Mouse (Mus musculus): ENCODE data around the gene Mfn1.
A peak's percentile ranks its signal among the peaks of the same experiment; 100 is the strongest.

Mfn1 gene

GRCm38 (mm10) chr3:32529303-32529898 lies at the start of gene Mfn1:
Mfn1 (plus strand) TSS chr3:32529465.
- peak; percentile 98 for DNase-seq (ENCODE audit: low read depth, low spot score)

- DNase-seq (ENCODE audit: low read depth, low spot score) = no peak
Measured at GRCm38 (mm10) chr3:32479961-32480360, 49.3 kb upstream of the Mfn1 start.

- no peak for DNase-seq (ENCODE audit: low read depth, low spot score)
Measured at GRCm38 (mm10) chr3:32483035-32483434, 46.2 kb upstream of the Mfn1 start.

GRCm38 (mm10) chr3:32486543-32486942 lies 42.7 kb upstream of the Mfn1 start:
- no peak for DNase-seq (ENCODE audit: low read depth, low spot score)

GRCm38 (mm10) chr3:32488172-32488571 lies 41.1 kb upstream of the Mfn1 start:
- no peak for DNase-seq (ENCODE audit: low read depth, low spot score)

- peak; percentile 28 for DNase-seq (ENCODE audit: low read depth, low spot score)
Measured at GRCm38 (mm10) chr3:32490076-32490927, 39.0 kb upstream of the Mfn1 start.

GRCm38 (mm10) chr3:32490928-32491315 lies 38.3 kb upstream of the Mfn1 start:
- no peak for DNase-seq (ENCODE audit: low read depth, low spot score)

- DNase-seq (ENCODE audit: low read depth, low spot score) = no peak
Measured at GRCm38 (mm10) chr3:32492097-32493090, 36.9 kb upstream of the Mfn1 start, which contains the start of gene Kcnmb3. Kcnmb3 (minus strand) TSS chr3:32492231.

- peak; percentile 60 for DNase-seq (ENCODE audit: low read depth, low spot score)
Measured at GRCm38 (mm10) chr3:32494387-32495087, 34.7 kb upstream of the Mfn1 start.

- no peak for DNase-seq (ENCODE audit: low read depth, low spot score)
Measured at GRCm38 (mm10) chr3:32495088-32495770, 34.0 kb upstream of the Mfn1 start.

- DNase-seq (ENCODE audit: low read depth, low spot score) = no peak
Measured at GRCm38 (mm10) chr3:32495856-32496710, 33.2 kb upstream of the Mfn1 start.

GRCm38 (mm10) chr3:32496711-32497070 lies 32.6 kb upstream of the Mfn1 start:
- no peak for DNase-seq (ENCODE audit: low read depth, low spot score)

- no peak for DNase-seq (ENCODE audit: low read depth, low spot score)
Measured at GRCm38 (mm10) chr3:32500346-32500745, 28.9 kb upstream of the Mfn1 start.

- no peak for DNase-seq (ENCODE audit: low read depth, low spot score)
Measured at GRCm38 (mm10) chr3:32505841-32506240, 23.4 kb upstream of the Mfn1 start.

GRCm38 (mm10) chr3:32506366-32507225 lies 22.7 kb upstream of the Mfn1 start:
- DNase-seq (ENCODE audit: low read depth, low spot score) = no peak

GRCm38 (mm10) chr3:32508666-32509324 lies 20.5 kb upstream of the Mfn1 start:
- DNase-seq (ENCODE audit: low read depth, low spot score) = peak; percentile 81

- DNase-seq (ENCODE audit: low read depth, low spot score) = peak; percentile 94
Measured at GRCm38 (mm10) chr3:32509496-32510374, 19.5 kb upstream of the Mfn1 start, which contains the start of gene Zfp639. Zfp639 (plus strand) TSS chr3:32510259.
